Mouse (Mus musculus) heart, postnatal 0 days (tissue): ENCODE results near the gene Myrip.

ENCODE experiments used
- CTCF ChIP-seq: IDR thresholded peaks from 2 replicates; pipeline ENCODE4 v1.5.1; 2016; ENCODE audit warnings: antibody characterized with exemption, control low read depth, low read depth
- EP300 ChIP-seq: IDR thresholded peaks from 2 replicates; pipeline ENCODE4 v1.6.1; 2016; ENCODE audit warnings: antibody characterized with exemption, low read depth

GRCm38 (mm10) chr9:120349145-120349544 lies 47.8 kb downstream of the Myrip start:
- TF ChIP-seq CTCF: no peak
- TF ChIP-seq EP300: no peak
